Mouse (Mus musculus): ENCODE results near the gene Tm6sf1. TPM values are rescaled to one million over a fixed set of nuclear protein-coding genes. Genes with fewer than 3 reads are reported as not detected.
A peak's percentile ranks its signal among the peaks of the same experiment; 100 is the strongest.

Tm6sf1 gene
- polyA plus RNA-seq, 1 experiment from 2014 or later = 14.3 TPM

- Histone ChIP-seq H3K4me2 (replicated peaks; ENCODE audit: low read depth, low read length) (no peak overlapping the region), H3K36me3 (ENCODE audit: insufficient read depth, low read length) (no peaks in the 10 kb centered on the region), H3K9ac (replicated peaks; ENCODE audit: low read length) (no peak overlapping the region), H3K4me3 (ENCODE audit: low read length) (no peak overlapping the region), H3K9me3 (ENCODE audit: low read length) (no peaks in the 10 kb centered on the region), H3K27ac (ENCODE audit: low read length) (no peak overlapping the region), H3K27me3 (ENCODE audit: insufficient read depth, low read length) (no peaks in the 10 kb centered on the region), H3K4me1 (ENCODE audit: insufficient read depth, low read length) (no peaks in the 10 kb centered on the region)
- 74% methylated on average over 5 of the region's 5 CpGs for WGBS
- ATAC-seq (ENCODE audit: low FRiP score, low TSS enrichment) = no peak
These were observed 59.5 kb downstream of the Tm6sf1 start for GRCm38 (mm10) chr7:81918316-81918715.

DNA sequence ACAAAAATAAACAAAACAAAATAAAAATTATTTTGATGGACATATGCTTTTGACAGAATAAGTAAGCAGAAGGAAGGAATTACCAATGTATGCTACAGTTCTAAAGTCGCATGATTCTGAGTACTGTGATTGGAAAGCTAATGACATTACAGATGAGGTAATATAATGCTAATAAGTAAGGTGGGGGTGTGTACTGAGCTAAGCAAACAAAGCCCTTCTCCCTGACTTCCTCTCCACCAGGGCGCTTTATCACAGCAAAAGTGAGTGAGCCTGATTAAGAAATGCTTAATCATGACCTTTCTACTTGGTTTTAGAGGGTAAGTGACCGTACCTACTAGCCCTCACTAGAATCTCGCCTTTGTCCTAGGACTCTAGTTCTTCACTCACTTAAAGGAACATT is 61.5 kb downstream of the Tm6sf1 start:
- Histone ChIP-seq H3K27me3 (ENCODE audit: insufficient read depth, low read length) (no peaks in the 10 kb centered on the region), H3K9ac (replicated peaks; ENCODE audit: low read length) (no peak overlapping the region), H3K27ac (ENCODE audit: low read length) (no peak overlapping the region), H3K9me3 (ENCODE audit: low read length) (no peaks in the 10 kb centered on the region), H3K4me3 (ENCODE audit: low read length) (no peak overlapping the region), H3K36me3 (ENCODE audit: insufficient read depth, low read length) (no peaks in the 10 kb centered on the region), H3K4me2 (replicated peaks; ENCODE audit: low read depth, low read length) (no peak overlapping the region), H3K4me1 (ENCODE audit: insufficient read depth, low read length) (no peaks in the 10 kb centered on the region)
- ATAC-seq (ENCODE audit: low FRiP score, low TSS enrichment) = no peak
- 82% methylated on average over 4 of the region's 4 CpGs for WGBS

DNA sequence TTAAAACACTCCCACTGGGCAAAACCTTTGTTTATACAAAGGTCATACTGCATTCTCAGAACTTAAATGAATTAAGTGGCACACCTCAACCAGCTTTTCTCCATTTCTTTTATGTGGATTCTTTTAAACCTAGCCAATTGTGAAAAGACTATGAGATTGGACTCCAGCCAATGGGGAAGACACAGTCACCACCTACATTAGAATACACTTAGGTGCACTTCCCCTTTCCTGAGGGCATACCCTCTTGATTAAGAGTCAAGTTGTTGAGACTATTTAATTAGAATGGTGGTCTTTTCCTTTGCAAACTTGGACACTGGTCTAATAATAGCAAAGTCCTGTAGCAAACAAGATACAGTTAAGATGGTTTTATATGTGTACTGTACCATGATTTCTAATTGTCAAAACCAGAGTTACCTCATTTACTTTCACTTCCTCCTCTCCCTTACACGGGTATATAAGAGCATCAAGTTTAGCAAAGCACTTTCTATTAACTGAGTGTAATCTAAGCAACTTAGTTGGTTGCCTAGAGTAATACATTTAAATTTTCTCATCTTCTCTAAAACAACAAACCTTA is 62.7 kb downstream of the Tm6sf1 start:
- Histone ChIP-seq H3K27me3 (ENCODE audit: insufficient read depth, low read length) (no peaks in the 10 kb centered on the region), H3K4me2 (replicated peaks; ENCODE audit: low read depth, low read length) (no peak overlapping the region), H3K4me1 (ENCODE audit: insufficient read depth, low read length) (no peaks in the 10 kb centered on the region), H3K4me3 (ENCODE audit: low read length) (no peak overlapping the region), H3K27ac (ENCODE audit: low read length) (no peak overlapping the region), H3K9me3 (ENCODE audit: low read length) (no peaks in the 10 kb centered on the region), H3K9ac (replicated peaks; ENCODE audit: low read length) (no peak overlapping the region), H3K36me3 (ENCODE audit: insufficient read depth, low read length) (no peaks in the 10 kb centered on the region)
- no peak for ATAC-seq (ENCODE audit: low FRiP score, low TSS enrichment)
- WGBS = 74% methylated on average over 1 of the region's 1 CpGs

- ATAC-seq (ENCODE audit: low FRiP score, low TSS enrichment) = no peak
- no peak overlapping the region for H3K9ac ChIP-seq (replicated peaks; ENCODE audit: low read length)
- no peaks in the 10 kb centered on the region for H3K9me3 ChIP-seq (ENCODE audit: low read length)
- no peak overlapping the region for H3K4me2 ChIP-seq (replicated peaks; ENCODE audit: low read depth, low read length)
- H3K36me3 ChIP-seq (ENCODE audit: insufficient read depth, low read length) = no peaks in the 10 kb centered on the region
- H3K27me3 ChIP-seq (ENCODE audit: insufficient read depth, low read length) = no peaks in the 10 kb centered on the region
- WGBS = 74% methylated on average over 7 of the region's 7 CpGs
- H3K27ac ChIP-seq (ENCODE audit: low read length) = no peak overlapping the region
- H3K4me1 ChIP-seq (ENCODE audit: insufficient read depth, low read length) = peaks cover 12% of the 10 kb centered on the region
- H3K4me3 ChIP-seq (ENCODE audit: low read length) = no peak overlapping the region
These were observed 70.2 kb downstream of the Tm6sf1 start for GRCm38 (mm10) chr7:81928998-81929397.

DNA sequence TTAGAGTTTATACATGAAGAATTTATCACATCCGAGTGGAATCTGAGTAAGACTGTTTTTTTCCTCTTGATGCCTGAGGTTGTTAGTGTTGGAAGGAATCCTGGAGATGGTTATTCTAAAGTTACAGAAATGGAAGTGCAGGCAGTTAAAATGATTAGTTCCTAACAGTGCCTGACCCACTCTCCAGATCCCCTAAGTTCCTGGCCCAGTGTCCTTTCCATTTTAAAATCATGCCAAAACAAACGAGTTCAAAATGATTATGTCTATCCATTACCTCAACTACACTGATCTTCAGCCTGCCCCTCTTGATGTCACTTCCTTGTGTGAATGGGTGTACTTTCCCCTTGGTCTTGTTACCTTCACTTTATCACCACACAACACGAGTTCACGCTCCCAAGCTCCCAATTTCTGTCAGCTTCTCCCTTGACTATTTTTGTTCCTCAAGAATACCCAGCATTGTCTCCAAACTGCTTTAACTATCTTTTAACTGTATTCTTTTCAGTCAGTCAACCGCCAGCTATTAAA is 73.8 kb downstream of the Tm6sf1 start:
- Histone ChIP-seq H3K36me3 (ENCODE audit: insufficient read depth, low read length) (no peaks in the 10 kb centered on the region), H3K27me3 (ENCODE audit: insufficient read depth, low read length) (no peaks in the 10 kb centered on the region), H3K4me2 (replicated peaks; ENCODE audit: low read depth, low read length) (peak overlapping the region; percentile 72), H3K9ac (replicated peaks; ENCODE audit: low read length) (peak overlapping the region; percentile 76), H3K27ac (ENCODE audit: low read length) (no peak overlapping the region), H3K4me3 (ENCODE audit: low read length) (peak overlapping the region; percentile 57), H3K4me1 (ENCODE audit: insufficient read depth, low read length) (peaks cover 19% of the 10 kb centered on the region), H3K9me3 (ENCODE audit: low read length) (no peaks in the 10 kb centered on the region)
- ATAC-seq (ENCODE audit: low FRiP score, low TSS enrichment) = no peak
- 25% methylated on average over 5 of the region's 5 CpGs for WGBS

DNA sequence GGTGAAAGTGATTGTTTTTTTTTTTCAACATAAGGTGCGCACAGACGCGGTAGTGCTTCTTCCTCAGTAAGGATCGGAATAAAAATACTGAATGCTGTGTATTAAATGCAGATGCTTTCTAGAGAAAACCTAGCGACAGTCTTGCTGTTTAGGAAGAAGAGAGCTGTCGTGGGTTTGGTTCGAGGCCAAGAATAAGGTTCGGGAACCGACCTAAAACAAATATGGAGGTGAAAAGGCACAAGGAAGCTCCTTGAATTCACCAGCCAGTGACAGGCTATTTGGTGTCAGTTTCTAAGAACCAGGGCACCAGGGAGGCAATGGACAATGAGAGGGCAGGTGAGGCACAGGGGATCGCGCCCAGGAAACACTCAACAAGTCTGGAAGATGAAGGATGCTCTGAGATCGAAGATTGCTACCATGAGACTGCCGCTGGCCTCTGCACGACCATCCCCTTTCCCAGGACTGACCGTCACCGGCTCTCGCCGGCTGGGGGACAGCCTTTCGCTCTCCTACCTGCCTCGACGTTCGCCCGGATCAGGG is 74.3 kb downstream of the Tm6sf1 start:
- Histone ChIP-seq H3K36me3 (ENCODE audit: insufficient read depth, low read length) (no peaks in the 10 kb centered on the region), H3K27me3 (ENCODE audit: insufficient read depth, low read length) (no peaks in the 10 kb centered on the region), H3K9ac (replicated peaks; ENCODE audit: low read length) (peak overlapping the region; percentile 76), H3K9me3 (ENCODE audit: low read length) (no peaks in the 10 kb centered on the region), H3K4me2 (replicated peaks; ENCODE audit: low read depth, low read length) (peak overlapping the region; percentile 72), H3K27ac (ENCODE audit: low read length) (0 out of 2 replicates have a peak overlapping the region, but pooled peaks have one; percentile 75), H3K4me3 (ENCODE audit: low read length) (peak overlapping the region; percentile 57), H3K4me1 (ENCODE audit: insufficient read depth, low read length) (peaks cover 19% of the 10 kb centered on the region)
- no peak; the same call in 1 of the 2 replicates for ATAC-seq (ENCODE audit: low FRiP score, low TSS enrichment)
- WGBS = 3% methylated on average over 23 of the region's 23 CpGs

DNA sequence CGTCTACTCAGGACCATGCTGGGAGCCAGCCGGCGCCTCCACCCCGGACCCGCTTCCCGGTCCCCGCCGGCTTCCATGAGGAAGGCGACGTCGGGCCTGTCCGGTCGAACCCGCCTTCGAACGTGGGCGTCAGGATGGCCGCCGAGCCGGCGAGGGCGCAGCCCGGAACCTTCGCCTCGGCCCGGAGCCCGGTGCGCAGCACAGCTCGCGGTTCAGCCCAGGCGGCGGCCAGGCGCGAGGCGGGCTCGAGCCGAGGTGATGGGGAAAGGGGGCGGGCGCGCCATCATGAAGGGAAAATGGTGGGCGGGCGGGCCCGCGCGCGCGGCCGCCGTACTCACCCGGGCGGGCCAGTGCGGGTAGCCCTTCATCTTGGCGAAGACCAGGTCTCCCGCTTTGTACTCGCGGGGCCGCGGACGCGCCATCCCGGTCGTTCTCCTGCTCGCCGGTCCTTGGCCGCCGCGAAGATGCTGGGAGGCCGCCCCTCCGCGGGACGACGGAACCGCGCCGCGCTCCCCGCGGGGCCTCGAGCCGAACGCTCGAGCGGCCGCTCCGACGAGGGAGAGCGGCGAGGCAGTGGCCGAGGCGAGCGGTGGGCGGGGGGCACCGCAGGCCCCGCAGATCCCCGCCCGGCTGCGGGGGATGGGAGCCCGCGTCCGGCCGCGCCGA is 74.9 kb downstream of the Tm6sf1 start:
- Histone ChIP-seq H3K9ac (replicated peaks; ENCODE audit: low read length) (peak overlapping the region; percentile 76), H3K4me2 (replicated peaks; ENCODE audit: low read depth, low read length) (peak overlapping the region; percentile 72), H3K36me3 (ENCODE audit: insufficient read depth, low read length) (no peaks in the 10 kb centered on the region), H3K9me3 (ENCODE audit: low read length) (no peaks in the 10 kb centered on the region), H3K27me3 (ENCODE audit: insufficient read depth, low read length) (no peaks in the 10 kb centered on the region), H3K27ac (ENCODE audit: low read length) (peak overlapping the region; percentile 75), H3K4me1 (ENCODE audit: insufficient read depth, low read length) (peaks cover 19% of the 10 kb centered on the region), H3K4me3 (ENCODE audit: low read length) (peak overlapping the region; percentile 57)
- under 1% methylated on average over 103 of the region's 103 CpGs for WGBS
- ATAC-seq (ENCODE audit: low FRiP score, low TSS enrichment) = peak; percentile 81

Other genes with a start within 250 kb of the Tm6sf1 start
- gene Homer2, start 151.5 kb upstream of the Tm6sf1 start, polyA plus RNA-seq (2015; fragmentation: Nextera tagmentation; extraction: Ambion mirVana) = 10.3 and 11.7 TPM in 2 replicates
- 125 and 139 TPM in 2 replicates for gene Ramac, start 96.1 kb upstream of the Tm6sf1 start, polyA plus RNA-seq (2015; fragmentation: Nextera tagmentation; extraction: Ambion mirVana)
- 47.4 and 51.8 TPM in 2 replicates for gene 3110040N11Rik, start 69.5 kb upstream of the Tm6sf1 start, polyA plus RNA-seq (2015; fragmentation: Nextera tagmentation; extraction: Ambion mirVana)
- 52.1 and 62.1 TPM in 2 replicates for gene Btbd1, start 29.6 kb upstream of the Tm6sf1 start, polyA plus RNA-seq (2015; fragmentation: Nextera tagmentation; extraction: Ambion mirVana)
- not detected in 2 replicates for gene Gm10160, start 3.2 kb upstream of the Tm6sf1 start, polyA plus RNA-seq (2015; fragmentation: Nextera tagmentation; extraction: Ambion mirVana)
- 10.0 and 11.7 TPM in 2 replicates for gene Hdgfl3, start 75.5 kb downstream of the Tm6sf1 start, polyA plus RNA-seq (2015; fragmentation: Nextera tagmentation; extraction: Ambion mirVana)
- 0.15 and 0.50 TPM in 2 replicates for gene Bnc1, start 133.3 kb downstream of the Tm6sf1 start, polyA plus RNA-seq (2015; fragmentation: Nextera tagmentation; extraction: Ambion mirVana)

Data from kidney, embryonic 16.5 days (tissue).